Mouse (Mus musculus) bone marrow macrophage, adult 2 months (primary cell): ENCODE results near the gene Tsku.

Source experiments
- CTCF ChIP-seq: IDR thresholded peaks from 2 replicates; pipeline ENCODE4 v1.5.1; 2012; ENCODE audit warnings: low read depth, mild to moderate bottlenecking, low read length, moderate library complexity
- POLR2A ChIP-seq: IDR thresholded peaks from 2 replicates; pipeline ENCODE4 v1.6.1; 2012; ENCODE audit warnings: mild to moderate bottlenecking, low read depth, low read length, borderline replicate concordance

DNA sequence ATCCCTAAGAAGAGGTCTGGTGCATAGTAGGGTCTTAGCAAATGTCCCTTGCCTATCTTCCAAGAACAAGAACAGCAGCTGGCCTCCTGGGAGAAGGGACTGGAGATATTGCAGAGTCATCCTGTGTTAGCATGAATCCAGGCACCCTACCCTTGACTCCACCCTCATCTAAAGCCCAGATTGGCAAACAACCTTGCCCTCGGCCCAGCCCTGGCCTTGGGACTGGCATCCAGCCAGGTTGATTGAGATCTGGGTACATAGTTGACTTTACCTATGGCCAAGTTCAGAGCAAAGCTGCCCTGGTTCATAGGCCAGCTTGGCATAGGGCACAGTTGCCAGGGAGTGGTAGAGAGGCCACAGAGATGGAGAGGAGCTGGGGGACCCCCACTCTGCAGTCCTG is 24.0 kb upstream of the Tsku start:
- no peak for TF ChIP-seq POLR2A
- no peak for TF ChIP-seq CTCF
